Mouse (Mus musculus) stomach, postnatal 0 days (tissue): Measurements from ENCODE around the gene Plpp2. TPM values are rescaled to one million over a fixed set of nuclear protein-coding genes. Genes with fewer than 3 reads are reported as not detected.

Experiments
- ATAC-seq: fragments of 200-750 bp; cut with Nextera tagmentation; 2 replicates; pipeline ENCODE4 v1.8.0; 2017; ENCODE audit not compliant: low FRiP score, low TSS enrichment
- DNase-seq: peaks from one replicate; pipeline ENCODE4 v3.0.0-alpha.2; 2016; ENCODE audit warnings: low spot score
- H3K27ac ChIP-seq: fragments of 300-500 bp; sonication (generic); replicated peaks from 2 replicates; pipeline ENCODE4 v1.5.1; 2014; ENCODE audit warnings: mild to moderate bottlenecking, control low read depth
- H3K27me3 ChIP-seq: fragments of 300-500 bp; sonication (generic); 2 replicates; pipeline ENCODE4 v1.6.1; 2014; ENCODE audit warnings: low read length; ENCODE audit not compliant: control insufficient read depth, insufficient read depth
- H3K36me3 ChIP-seq: fragments of 300-500 bp; sonication (generic); 2 replicates; pipeline ENCODE4 v1.6.1; 2014; ENCODE audit warnings: low read length, mixed read lengths; ENCODE audit not compliant: control insufficient read depth, insufficient read depth
- H3K4me1 ChIP-seq: fragments of 300-500 bp; sonication (generic); replicated peaks from 2 replicates; pipeline ENCODE4 v1.6.1; 2014; ENCODE audit warnings: antibody characterized with exemption; ENCODE audit not compliant: control insufficient read depth, insufficient read depth
- H3K4me2 ChIP-seq: fragments of 300-500 bp; sonication (generic); replicated peaks from 2 replicates; pipeline ENCODE4 v1.6.1; 2014; ENCODE audit warnings: low read depth, mild to moderate bottlenecking, control low read depth, moderate library complexity
- H3K4me3 ChIP-seq: fragments of 300-500 bp; sonication (generic); 2 replicates; pipeline ENCODE4 v1.5.1; 2014; ENCODE audit warnings: low read depth, low read length, control low read depth
- H3K9ac ChIP-seq: fragments of 300-500 bp; sonication (generic); 2 replicates; pipeline ENCODE4 v1.6.1; 2014; ENCODE audit warnings: mild to moderate bottlenecking, low read length, control low read depth, mixed read lengths
- H3K9me3 ChIP-seq: fragments of 300-500 bp; sonication (generic); 2 replicates; pipeline ENCODE4 v1.6.1; 2016; ENCODE audit warnings: low read length; ENCODE audit not compliant: control insufficient read depth
- CTCF ChIP-seq: IDR thresholded peaks from 2 replicates; pipeline ENCODE4 v1.5.1; 2016; ENCODE audit warnings: antibody characterized with exemption, low read depth, mild to moderate bottlenecking, moderate library complexity
- EP300 ChIP-seq: optimal IDR thresholded peaks from 2 replicates; pipeline ENCODE3; 2016; ENCODE audit warnings: antibody characterized with exemption
- WGBS: fragments of 180-500 bp; shearing (Covaris S2); extraction: QIAGEN DNeasy Blood & Tissue Kit; methylation state at CpG from one replicate; pipeline ENCODE4 v1.1.7; 2014; 5-methylcytosine and 5-hydroxymethylcytosine counted together
- polyA plus RNA-seq: library from polyadenylated mRNA; unstranded; fragments of >200 nt; fragmentation: Nextera tagmentation; extraction: Ambion mirVana; gene quantifications from 2 replicates; pipeline ENCODE4 v1.2.1, GENCODE M21; 2015

Plpp2 gene
- polyA plus RNA-seq, 1 experiment from 2014 or later = 81.8 TPM

DNA sequence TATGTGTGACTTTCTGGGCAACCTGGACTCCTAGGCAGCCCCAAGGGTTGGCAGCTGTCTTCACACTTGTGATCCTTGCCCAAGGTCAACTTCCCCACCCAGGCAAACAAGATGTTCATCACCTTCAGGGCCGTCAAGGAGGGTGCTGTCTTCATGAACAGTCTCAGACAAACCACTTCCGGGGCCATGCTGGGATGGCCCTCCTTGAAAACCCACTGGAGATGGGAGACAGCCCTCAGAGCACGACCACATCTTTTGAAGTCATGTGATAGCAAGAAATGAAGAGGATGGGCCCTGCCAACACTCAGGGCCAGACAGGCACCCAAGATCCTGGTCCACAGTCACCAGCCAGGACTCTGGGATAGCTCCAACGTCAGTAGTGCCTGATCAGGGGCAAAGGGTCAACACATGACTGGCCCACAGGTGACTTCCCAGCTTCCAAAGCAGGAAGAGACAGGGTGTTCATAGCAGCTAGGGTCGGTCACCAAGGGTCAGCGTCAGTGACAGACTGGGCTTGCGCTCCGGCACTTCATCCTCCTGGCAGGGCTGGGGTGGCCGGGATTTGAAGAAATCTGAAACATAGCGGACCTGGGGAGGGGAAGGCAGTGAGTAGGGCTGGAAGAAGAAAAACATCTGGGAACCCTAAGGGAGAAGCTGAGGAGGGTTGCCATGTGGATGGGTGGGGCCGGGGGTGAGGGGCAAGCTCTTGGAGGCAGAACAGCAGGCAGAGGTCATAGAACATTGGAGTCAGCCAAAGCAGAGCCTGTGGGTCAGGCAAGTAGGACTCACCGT, 6.7 kb downstream of the Plpp2 start:
- no peak for ATAC-seq

DNA sequence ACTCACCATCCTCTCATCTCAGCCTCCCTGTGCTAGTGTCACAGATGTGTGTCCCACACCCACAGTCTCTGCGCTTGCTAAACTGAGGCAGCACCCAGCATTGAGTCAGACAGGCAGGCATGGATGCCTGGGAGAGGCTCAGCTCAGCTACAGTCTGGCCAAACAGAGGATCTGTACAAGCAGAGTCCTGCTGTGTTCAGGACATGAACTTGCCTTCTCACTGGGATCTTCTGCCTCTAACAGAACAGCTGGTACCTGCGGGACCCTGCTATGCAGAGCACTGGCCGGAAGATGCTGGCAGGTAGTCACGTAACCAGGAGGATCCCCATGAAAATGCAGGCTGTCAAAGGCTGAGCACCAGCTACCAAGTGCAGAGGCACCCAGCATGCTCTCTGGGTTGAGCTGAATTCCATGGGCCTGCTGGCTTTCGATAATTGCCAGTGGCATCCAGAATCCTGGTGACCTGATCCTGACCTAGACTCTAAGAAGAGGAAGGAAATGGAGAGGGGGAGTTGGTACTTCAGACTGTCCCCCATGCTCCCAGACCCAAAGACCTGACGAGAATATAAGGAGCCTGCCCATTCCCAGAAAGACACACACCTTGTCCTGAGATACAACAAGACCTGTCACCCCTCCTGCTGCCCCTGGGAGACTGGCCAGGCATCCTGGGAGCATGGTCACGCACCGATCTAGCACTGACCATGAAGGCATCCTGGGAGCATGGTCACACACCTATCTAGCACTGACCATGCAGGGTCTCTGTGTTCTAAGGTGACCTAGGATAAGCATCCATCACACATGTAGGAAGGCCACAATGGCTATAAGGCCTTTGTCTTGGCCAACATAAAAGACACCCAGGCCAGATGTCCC, 7.9 kb downstream of the Plpp2 start:
- H3K4me2 ChIP-seq = no peak overlapping the region
- no peak overlapping the region for H3K9ac ChIP-seq
- no peaks in the 10 kb centered on the region for H3K27me3 ChIP-seq
- H3K27ac ChIP-seq = no peak overlapping the region
- 87% methylated on average over 8 of the region's 8 CpGs for WGBS
- H3K36me3 ChIP-seq = no peaks in the 10 kb centered on the region
- peak; percentile 12 for DNase-seq
- no peak for ATAC-seq
- H3K4me3 ChIP-seq = no peak overlapping the region
- H3K4me1 ChIP-seq = no peaks in the 10 kb centered on the region
- no peaks in the 10 kb centered on the region for H3K9me3 ChIP-seq
- TF ChIP-seq CTCF = no peak
- no peak for TF ChIP-seq EP300

More for the DNA sequence above, 6.7 kb downstream of the Plpp2 start:
- H3K36me3 ChIP-seq = no peaks in the 10 kb centered on the region
- no peak overlapping the region for H3K27ac ChIP-seq
- no peaks in the 10 kb centered on the region for H3K27me3 ChIP-seq
- DNase-seq = peak; percentile 12
- WGBS = 87% methylated on average over 12 of the region's 12 CpGs
- no peak overlapping the region for H3K9ac ChIP-seq
- H3K9me3 ChIP-seq = no peaks in the 10 kb centered on the region
- H3K4me2 ChIP-seq = no peak overlapping the region
- H3K4me1 ChIP-seq = no peaks in the 10 kb centered on the region
- H3K4me3 ChIP-seq = no peak overlapping the region
- no peak for TF ChIP-seq EP300
- TF ChIP-seq CTCF = no peak

DNA sequence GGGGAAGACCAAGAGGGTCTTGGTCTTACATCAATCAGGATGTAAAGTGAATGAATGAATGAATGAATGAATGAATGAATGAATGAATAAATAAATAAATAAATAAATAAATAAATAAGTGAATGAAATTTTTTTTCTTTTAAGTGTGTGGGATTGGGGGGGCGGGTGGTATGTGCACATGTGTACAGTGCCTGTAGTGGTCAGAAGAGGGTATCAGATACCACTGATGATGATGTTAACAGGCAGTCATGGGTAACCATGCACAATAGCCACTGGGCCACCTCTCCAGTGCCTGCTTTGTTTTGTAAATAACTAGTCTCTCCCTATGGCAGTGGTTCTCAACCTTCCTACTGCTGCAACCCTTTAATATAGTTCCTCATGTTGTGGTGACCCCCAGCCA, 9.2 kb downstream of the Plpp2 start:
- Histone ChIP-seq H3K4me3 (no peak overlapping the region), H3K4me1 (no peaks in the 10 kb centered on the region), H3K27me3 (no peaks in the 10 kb centered on the region), H3K36me3 (no peaks in the 10 kb centered on the region), H3K9me3 (no peaks in the 10 kb centered on the region), H3K4me2 (no peak overlapping the region), H3K9ac (no peak overlapping the region), H3K27ac (no peak overlapping the region)
- WGBS = 88% methylated on average over 1 of the region's 1 CpGs
- ATAC-seq = no peak
- TF ChIP-seq EP300 (no peak), CTCF (no peak)
- DNase-seq = no peak

DNA sequence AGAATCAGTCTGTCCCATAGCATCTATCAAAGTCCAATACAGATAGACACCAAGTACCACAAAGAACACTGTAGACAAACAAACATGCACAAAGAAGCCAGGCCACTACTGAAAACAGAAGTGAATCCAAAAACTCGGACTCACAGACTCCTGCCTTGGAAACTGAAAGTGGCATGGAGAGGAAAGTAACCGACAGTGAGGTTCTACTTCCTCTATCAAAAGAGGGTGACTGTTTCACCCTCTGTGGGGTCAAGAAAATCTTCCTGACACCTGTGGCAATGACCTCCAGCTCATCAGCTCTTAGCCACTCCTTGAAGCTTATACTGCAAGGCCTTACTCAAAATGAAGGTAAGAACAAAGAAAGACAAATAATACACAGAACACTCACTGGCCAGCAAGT, 26.9 kb downstream of the Plpp2 start:
- Histone ChIP-seq H3K9ac (no peak overlapping the region), H3K9me3 (no peaks in the 10 kb centered on the region), H3K27ac (no peak overlapping the region), H3K4me2 (no peak overlapping the region), H3K36me3 (no peaks in the 10 kb centered on the region), H3K4me1 (no peaks in the 10 kb centered on the region), H3K4me3 (no peak overlapping the region), H3K27me3 (no peaks in the 10 kb centered on the region)
- DNase-seq (no peak), ATAC-seq (no peak)
- TF ChIP-seq CTCF (no peak), EP300 (no peak)
- 66% methylated on average over 2 of the region's 2 CpGs for WGBS

DNA sequence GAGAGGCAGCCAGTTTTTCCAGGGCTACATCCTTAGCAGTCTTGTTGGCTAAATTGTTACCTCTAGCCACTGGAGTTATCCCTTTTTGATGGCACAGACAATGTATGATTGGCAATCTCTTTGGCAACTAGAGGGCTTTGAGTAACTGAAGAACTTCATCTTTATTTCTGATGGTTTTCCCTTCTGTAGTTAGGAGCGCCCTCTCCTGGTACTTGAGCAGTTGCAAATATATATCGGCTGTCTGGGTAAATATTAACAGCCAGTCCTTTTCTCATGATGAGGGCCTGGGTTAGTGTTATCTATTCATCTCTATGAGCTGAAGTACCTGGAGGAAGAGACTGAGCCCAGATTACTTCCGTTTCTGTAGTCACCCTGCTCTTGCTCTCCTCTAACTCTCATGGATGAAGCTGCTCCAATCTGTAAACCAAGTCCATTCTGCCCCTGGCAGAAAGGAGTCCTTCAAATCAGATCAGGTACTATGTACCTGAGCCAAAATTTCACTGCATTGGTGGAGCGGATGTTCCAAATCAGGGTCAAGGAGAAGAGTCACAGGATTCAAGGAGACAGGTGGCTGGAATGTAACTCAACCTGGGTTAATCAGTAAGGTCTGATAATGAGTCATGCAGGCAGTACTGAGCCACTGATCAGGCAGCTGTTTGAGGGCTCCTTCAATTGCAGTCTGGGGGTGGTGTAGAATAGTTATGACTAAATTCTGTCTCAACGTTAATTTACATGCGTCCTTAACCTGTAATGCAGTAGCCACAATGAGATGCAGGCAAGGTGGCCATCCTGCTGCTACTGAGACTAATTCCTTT, 30.6 kb downstream of the Plpp2 start:
- no peak for ATAC-seq
- Histone ChIP-seq H3K36me3 (no peaks in the 10 kb centered on the region), H3K9ac (no peak overlapping the region), H3K4me1 (no peaks in the 10 kb centered on the region), H3K27ac (no peak overlapping the region), H3K4me3 (no peak overlapping the region), H3K4me2 (no peak overlapping the region), H3K9me3 (no peaks in the 10 kb centered on the region), H3K27me3 (no peaks in the 10 kb centered on the region)
- no peak for DNase-seq
- WGBS = 61% methylated on average over 6 of the region's 6 CpGs
- TF ChIP-seq CTCF (peak; percentile 56), EP300 (no peak)
